Mouse (Mus musculus): ENCODE measurements around the gene Rabgap1l.

DNA sequence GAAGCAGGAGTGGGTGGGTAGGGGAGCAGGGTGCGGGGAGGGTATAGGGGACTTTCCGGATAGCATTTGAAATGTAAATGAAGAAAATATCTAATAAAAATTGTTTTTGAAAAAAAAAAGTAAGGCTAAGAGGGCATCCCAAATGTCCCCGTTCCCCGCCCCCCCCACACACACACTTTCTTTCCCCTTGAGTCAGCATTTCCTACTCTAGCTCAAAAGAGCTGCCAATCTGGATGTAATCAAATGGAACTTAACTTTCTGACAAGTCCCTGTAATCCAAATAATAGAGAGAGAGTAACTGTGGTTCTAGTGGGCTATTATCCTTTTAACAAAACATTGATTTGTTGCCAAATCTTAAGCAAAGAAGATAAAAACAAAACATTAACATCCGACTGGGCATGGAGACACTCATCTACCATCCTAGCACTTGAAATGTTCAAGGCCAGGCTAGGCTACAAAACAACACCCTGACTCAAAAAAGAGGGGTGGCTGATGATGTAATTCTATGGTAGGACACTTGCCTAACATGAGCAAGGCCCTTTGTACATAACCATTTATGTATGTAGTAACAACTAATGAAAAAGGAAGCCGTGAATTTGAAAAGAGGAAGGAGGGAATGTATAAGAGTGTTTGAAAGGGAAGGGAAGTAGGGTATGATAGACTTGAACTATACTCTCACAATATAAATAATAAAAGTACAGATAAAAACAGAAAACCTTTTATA, 439.1 kb downstream of the Rabgap1l start:
- no peak for TF ChIP-seq CTCF (IDR thresholded peaks at IDR 0.05; ENCODE audit: borderline replicate concordance, extremely low read depth, insufficient read depth, insufficient read length)
- no peak for TF ChIP-seq POLR2A (IDR thresholded peaks at IDR 0.05; ENCODE audit: borderline replicate concordance, extremely low read depth, insufficient read depth, insufficient read length, poor library complexity, severe bottlenecking)

Measured in brain, embryonic 14.5 days (tissue).